Mouse (Mus musculus) heart, adult 2 months (tissue): ENCODE results near the gene Lgals9.

Experiments used
- CTCF ChIP-seq: fragments of 200-600 bp; IDR thresholded peaks from 2 replicates; pipeline ENCODE4 v1.8.1; 2022; ENCODE audit warnings: antibody characterized with exemption, mild to moderate bottlenecking, moderate library complexity
- EP300 ChIP-seq: fragments of 200-500 bp; IDR thresholded peaks from 2 replicates; pipeline ENCODE4 v1.6.1; 2011; ENCODE audit warnings: low read depth, low read length, control low read depth; ENCODE audit not compliant: insufficient read depth

- TF ChIP-seq CTCF (no peak), EP300 (no peak)
These were observed 50.0 kb downstream of the Lgals9 start for GRCm38 (mm10) chr11:78934727-78935126.
